Comparison of ENCODE assay signal across 20 mouse cellular contexts in genomic region chr7:4976832-4977231, GRCm38 (mm10). TPM values are rescaled to one million over a fixed set of nuclear protein-coding genes. Genes with fewer than 3 reads are reported as not detected.
A peak's percentile ranks its signal among the peaks of the same experiment; 100 is the strongest.
DNase-seq lines count a peak whose midpoint lies in the region; ATAC-seq and TF ChIP-seq lines count a peak whose summit lies in the region.
"Had no signal": no experiment of that assay in that cellular context is flagged by ENCODE, and none has a peak within 500 bp of the region (broad histone marks: within the 10 kb centered on the region; RNA-seq: fewer than 3 reads in every experiment).

No protein-coding gene starts in this region.

- H3K4me2 ChIP-seq in hindbrain, postnatal 0 days (ENCODE audit: low read depth, low read length), result no peak overlapping the region
- H3K4me2 ChIP-seq in lung, embryonic 14.5 days, result no peak overlapping the region
- H3K4me2 ChIP-seq: embryonic facial prominence, embryonic 15.5 days; hindbrain, embryonic 14.5 days; neural tube, embryonic 15.5 days had no signal

- no peaks in the 10 kb centered on the region for H3K36me3 ChIP-seq in hindbrain, postnatal 0 days (ENCODE audit: insufficient read depth, low read length)
- no peaks in the 10 kb centered on the region for H3K36me3 ChIP-seq in hindbrain, embryonic 10.5 days
- H3K36me3 ChIP-seq in lung, embryonic 14.5 days (ENCODE audit: insufficient read depth), result no peaks in the 10 kb centered on the region
- no peaks in the 10 kb centered on the region for H3K36me3 ChIP-seq in ES-Bruce4 (ENCODE audit: control insufficient read depth, insufficient read depth, low read length, poor library complexity, severe bottlenecking)
- H3K36me3 ChIP-seq: embryonic facial prominence, embryonic 15.5 days; neural tube, embryonic 15.5 days had no signal

- H3K4me3 ChIP-seq in hindbrain, postnatal 0 days (ENCODE audit: low read length), result no peak overlapping the region
- no peak overlapping the region for H3K4me3 ChIP-seq in hindbrain, embryonic 10.5 days
- H3K4me3 ChIP-seq in lung, embryonic 14.5 days (ENCODE audit: low read depth, low read length), result no peak overlapping the region
- no peak overlapping the region for H3K4me3 ChIP-seq in ES-Bruce4 (ENCODE audit: low read depth, low read length)
- H3K4me3 ChIP-seq: embryonic facial prominence, embryonic 15.5 days; left cerebral cortex, adult 2 months; neural tube, embryonic 15.5 days had no signal

- WGBS in hindbrain, postnatal 0 days, result 94% methylated on average over 7 of the region's 7 CpGs
- WGBS in hindbrain, embryonic 10.5 days, result 89% methylated on average over 7 of the region's 7 CpGs
- WGBS in lung, embryonic 14.5 days, result 84% methylated on average over 7 of the region's 7 CpGs

- H3K9me3 ChIP-seq in hindbrain, postnatal 0 days (ENCODE audit: low read length), result no peaks in the 10 kb centered on the region
- H3K9me3 ChIP-seq in hindbrain, embryonic 10.5 days, result peaks cover 3% of the 10 kb centered on the region; the same call in 1 of the 2 replicates
- H3K9me3 ChIP-seq in lung, embryonic 14.5 days (ENCODE audit: low read depth, low read length), result no peaks in the 10 kb centered on the region
- H3K9me3 ChIP-seq in ES-Bruce4 (replicated peaks; ENCODE audit: control insufficient read depth, insufficient read depth, low read length, poor library complexity, severe bottlenecking), result no peaks in the 10 kb centered on the region
- H3K9me3 ChIP-seq: embryonic facial prominence, embryonic 15.5 days; neural tube, embryonic 15.5 days had no signal

- H3K27me3 ChIP-seq in hindbrain, postnatal 0 days (ENCODE audit: insufficient read depth, low read length), result no peaks in the 10 kb centered on the region
- no peaks in the 10 kb centered on the region for H3K27me3 ChIP-seq in hindbrain, embryonic 10.5 days (ENCODE audit: insufficient read depth, poor library complexity, severe bottlenecking)
- no peaks in the 10 kb centered on the region for H3K27me3 ChIP-seq in lung, embryonic 14.5 days (ENCODE audit: insufficient read depth, low read length)
- no peaks in the 10 kb centered on the region for H3K27me3 ChIP-seq in ES-Bruce4 (ENCODE audit: control insufficient read depth, insufficient read depth, low read length, poor library complexity, severe bottlenecking)
- H3K27me3 ChIP-seq: embryonic facial prominence, embryonic 15.5 days; neural tube, embryonic 15.5 days had no signal

- ATAC-seq in hindbrain, postnatal 0 days, result no peak
- no peak for ATAC-seq in lung, embryonic 14.5 days (ENCODE audit: insufficient read depth)

- TF ChIP-seq POLR2A in ES-Bruce4 (IDR thresholded peaks at IDR 0.05; ENCODE audit: insufficient read depth, low read length), result no peak

- DNase-seq in hindbrain, postnatal 0 days (ENCODE audit: low spot score), result no peak
- DNase-seq in hindbrain, embryonic 10.5 days (ENCODE audit: low spot score), result no peak
- DNase-seq in lung, embryonic 14.5 days, result no peak
- no peak for DNase-seq in lung, adult 18-20 months
- peak; percentile 28 for DNase-seq in induced T-regulatory cell, adult 2 months (ENCODE audit: low read depth)
- DNase-seq in retina, embryonic 14.5 days (ENCODE audit: low spot score), result no peak
- DNase-seq: adrenal gland, adult 2 months; cerebellum, adult 9-10 months; heart, adult 18-20 months; kidney, adult 9 months; right cerebral cortex, adult 18-20 months had no signal

- no peaks in the 10 kb centered on the region for H3K4me1 ChIP-seq in hindbrain, postnatal 0 days (ENCODE audit: insufficient read depth, low read length)
- H3K4me1 ChIP-seq in hindbrain, embryonic 10.5 days (replicated peaks), result no peaks in the 10 kb centered on the region
- no peaks in the 10 kb centered on the region for H3K4me1 ChIP-seq in lung, embryonic 14.5 days (ENCODE audit: insufficient read depth)
- no peaks in the 10 kb centered on the region for H3K4me1 ChIP-seq in ES-Bruce4 (ENCODE audit: control insufficient read depth, insufficient read depth, low read length)
- H3K4me1 ChIP-seq: embryonic facial prominence, embryonic 15.5 days; neural tube, embryonic 15.5 days had no signal

- peak; percentile 14; the same call in 1 of the 2 replicates for TF ChIP-seq CTCF in hindbrain, postnatal 0 days (IDR thresholded peaks at IDR 0.05; ENCODE audit: low read depth)
- TF ChIP-seq CTCF in lung, embryonic 14.5 days (IDR thresholded peaks at IDR 0.05; ENCODE audit: low read depth), result peak; percentile 30
- TF ChIP-seq CTCF in ES-Bruce4 (IDR thresholded peaks at IDR 0.05; ENCODE audit: low read depth, low read length), result peak; percentile 50

- TF ChIP-seq EP300 in ES-Bruce4 (IDR thresholded peaks at IDR 0.05; ENCODE audit: insufficient read depth, low read depth, low read length), result no peak

- H3K27ac ChIP-seq in hindbrain, postnatal 0 days, result no peak overlapping the region
- no peak overlapping the region for H3K27ac ChIP-seq in hindbrain, embryonic 10.5 days
- no peak overlapping the region for H3K27ac ChIP-seq in lung, embryonic 14.5 days (ENCODE audit: low read depth)
- no peak overlapping the region for H3K27ac ChIP-seq in ES-Bruce4 (ENCODE audit: insufficient read depth, low read length)
- H3K27ac ChIP-seq: embryonic facial prominence, embryonic 15.5 days; hindbrain, embryonic 14.5 days; left cerebral cortex, adult 2 months; neural tube, embryonic 15.5 days had no signal

- H3K9ac ChIP-seq in hindbrain, postnatal 0 days (replicated peaks; ENCODE audit: low read length), result no peak overlapping the region
- no peak overlapping the region for H3K9ac ChIP-seq in lung, embryonic 14.5 days
- no peak overlapping the region for H3K9ac ChIP-seq in ES-Bruce4 (ENCODE audit: low read depth, poor library complexity, severe bottlenecking)
- H3K9ac ChIP-seq: embryonic facial prominence, embryonic 15.5 days; hindbrain, embryonic 14.5 days; neural tube, embryonic 15.5 days had no signal

RNA-seq across cellular contexts. Expression of gene Sbk3, which starts 5.9 kb away (rescaled TPM):
- 0.31 and 0.72 TPM in 2 replicates for total RNA-seq in hindbrain, postnatal 0 days (2014; rRNA removed)
- 0.23 and 0.31 TPM in 2 replicates for polyA plus RNA-seq in hindbrain, postnatal 0 days (2015; fragmentation: Nextera tagmentation; extraction: Ambion mirVana)
- 0.10 TPM in 1 of 2 replicates, not detected in the other for polyA plus RNA-seq in hindbrain, embryonic 10.5 days (2016; fragmentation: Nextera tagmentation; extraction: Ambion mirVana)
- 0.76 and 0.87 TPM in 2 replicates for polyA plus RNA-seq in lung, embryonic 14.5 days (2014; fragmentation: Nextera tagmentation; extraction: Ambion mirVana)
- 0.25 and 0.55 TPM in 2 replicates for polyA plus RNA-seq in ES-Bruce4 (2011; ENCODE audit: insufficient read depth, insufficient read length, low read depth, missing spikeins)
- total RNA-seq: CH12.LX; megakaryocyte-erythroid progenitor cell, adult 5-6 weeks; monocyte, adult 5-6 weeks had no signal

RNA-seq across cellular contexts. Expression of gene Sbk2, which starts 12.6 kb away (rescaled TPM):
- total RNA-seq in hindbrain, postnatal 0 days (2014; rRNA removed), result 0.31 TPM in 1 of 2 replicates, not detected in the other
- not detected in 2 replicates for polyA plus RNA-seq in hindbrain, postnatal 0 days (2015; fragmentation: Nextera tagmentation; extraction: Ambion mirVana)
- not detected in 2 replicates for polyA plus RNA-seq in hindbrain, embryonic 10.5 days (2016; fragmentation: Nextera tagmentation; extraction: Ambion mirVana)
- 0.13 and 0.46 TPM in 2 replicates for polyA plus RNA-seq in lung, embryonic 14.5 days (2014; fragmentation: Nextera tagmentation; extraction: Ambion mirVana)
- 0.48 and 1.0 TPM in 2 replicates for polyA plus RNA-seq in ES-Bruce4 (2011; ENCODE audit: insufficient read depth, insufficient read length, low read depth, missing spikeins)
- total RNA-seq: megakaryocyte-erythroid progenitor cell, adult 5-6 weeks; monocyte, adult 5-6 weeks had no signal
- polyA plus RNA-seq: forebrain, embryonic 11.5 days; hindbrain, embryonic 14.5 days had no signal

RNA-seq across cellular contexts. Expression of gene Zfp579, which starts 19.1 kb away (rescaled TPM):
- total RNA-seq in hindbrain, postnatal 0 days (2014; rRNA removed), result 65.7 and 113 TPM in 2 replicates
- polyA plus RNA-seq in hindbrain, postnatal 0 days (2015; fragmentation: Nextera tagmentation; extraction: Ambion mirVana), result 37.4 and 40.2 TPM in 2 replicates
- 31.8 and 43.1 TPM in 2 replicates for polyA plus RNA-seq in hindbrain, embryonic 10.5 days (2016; fragmentation: Nextera tagmentation; extraction: Ambion mirVana)
- 35.1 and 35.9 TPM in 2 replicates for polyA plus RNA-seq in lung, embryonic 14.5 days (2014; fragmentation: Nextera tagmentation; extraction: Ambion mirVana)
- polyA plus RNA-seq in ES-Bruce4 (2011; ENCODE audit: insufficient read depth, insufficient read length, low read depth, missing spikeins), result 7.6 and 10.9 TPM in 2 replicates

RNA-seq across cellular contexts. Expression of gene Zfp524, which starts 37.4 kb away (rescaled TPM):
- 4.3 and 7.2 TPM in 2 replicates for total RNA-seq in hindbrain, postnatal 0 days (2014; rRNA removed)
- 4.2 and 5.1 TPM in 2 replicates for polyA plus RNA-seq in hindbrain, postnatal 0 days (2015; fragmentation: Nextera tagmentation; extraction: Ambion mirVana)
- 9.7 and 9.9 TPM in 2 replicates for polyA plus RNA-seq in hindbrain, embryonic 10.5 days (2016; fragmentation: Nextera tagmentation; extraction: Ambion mirVana)
- 13.6 and 13.8 TPM in 2 replicates for polyA plus RNA-seq in lung, embryonic 14.5 days (2014; fragmentation: Nextera tagmentation; extraction: Ambion mirVana)
- polyA plus RNA-seq in ES-Bruce4 (2011; ENCODE audit: insufficient read depth, insufficient read length, low read depth, missing spikeins), result 2.5 and 4.7 TPM in 2 replicates

RNA-seq across cellular contexts. Expression of gene Fiz1, which starts 37.7 kb away (rescaled TPM):
- 41.1 and 44.0 TPM in 2 replicates for total RNA-seq in hindbrain, postnatal 0 days (2014; rRNA removed)
- 27.6 and 29.1 TPM in 2 replicates for polyA plus RNA-seq in hindbrain, postnatal 0 days (2015; fragmentation: Nextera tagmentation; extraction: Ambion mirVana)
- polyA plus RNA-seq in hindbrain, embryonic 10.5 days (2016; fragmentation: Nextera tagmentation; extraction: Ambion mirVana), result 55.2 and 65.1 TPM in 2 replicates
- 41.9 and 46.4 TPM in 2 replicates for polyA plus RNA-seq in lung, embryonic 14.5 days (2014; fragmentation: Nextera tagmentation; extraction: Ambion mirVana)
- polyA plus RNA-seq in ES-Bruce4 (2011; ENCODE audit: insufficient read depth, insufficient read length, low read depth, missing spikeins), result 43.2 and 57.0 TPM in 2 replicates
